Mouse (Mus musculus): Measurements from ENCODE around the gene Kcng3. TPM values are rescaled to one million over a fixed set of nuclear protein-coding genes. Genes with fewer than 3 reads are reported as not detected.

Kcng3 gene
- polyA plus RNA-seq, 1 experiment from 2014 or later: not detected

GRCm38 (mm10) chr17:83565506-83565905, 66.2 kb downstream of the Kcng3 start:
- WGBS: 61% methylated on average over 4 of the region's 4 CpGs
- H3K27ac ChIP-seq: 0 out of 2 replicates have a peak overlapping the region, but pooled peaks have one; percentile 9

GRCm38 (mm10) chr17:83564119-83564820, 67.4 kb downstream of the Kcng3 start:
- Histone ChIP-seq H3K4me2 (replicated peaks) (no peak overlapping the region), H3K9me3 (no peaks in the 10 kb centered on the region), H3K27ac (no peak overlapping the region), H3K27me3 (no peaks in the 10 kb centered on the region), H3K36me3 (no peaks in the 10 kb centered on the region), H3K4me1 (replicated peaks) (0 out of 2 replicates have a peak, but pooled peaks cover 3% of the 10 kb centered on the region), H3K4me3 (replicated peaks) (no peak overlapping the region), H3K9ac (replicated peaks) (no peak overlapping the region)
- 69% methylated on average over 12 of the region's 12 CpGs for WGBS
- 0 out of 2 replicates have a peak, but pooled peaks have one; percentile 7 for ATAC-seq

More at GRCm38 (mm10) chr17:83565506-83565905, 66.2 kb downstream of the Kcng3 start:
- H3K36me3 ChIP-seq: no peaks in the 10 kb centered on the region
- H3K27me3 ChIP-seq: no peaks in the 10 kb centered on the region
- H3K9ac ChIP-seq (replicated peaks): no peak overlapping the region
- no peak overlapping the region for H3K4me2 ChIP-seq (replicated peaks)
- H3K4me1 ChIP-seq (replicated peaks): 0 out of 2 replicates have a peak, but pooled peaks cover 3% of the 10 kb centered on the region
- no peaks in the 10 kb centered on the region for H3K9me3 ChIP-seq
- peak; percentile 79 for ATAC-seq
- H3K4me3 ChIP-seq (replicated peaks): no peak overlapping the region

- H3K27ac ChIP-seq: no peak overlapping the region
- no peaks in the 10 kb centered on the region for H3K9me3 ChIP-seq
- H3K36me3 ChIP-seq: no peaks in the 10 kb centered on the region
- H3K27me3 ChIP-seq: no peaks in the 10 kb centered on the region
- no peak overlapping the region for H3K4me3 ChIP-seq (replicated peaks)
- peak; percentile 31; the same call in 1 of the 2 replicates for ATAC-seq
- H3K4me2 ChIP-seq (replicated peaks): no peak overlapping the region
- WGBS: 55% methylated on average over 10 of the region's 10 CpGs
- H3K4me1 ChIP-seq (replicated peaks): 0 out of 2 replicates have a peak, but pooled peaks cover 3% of the 10 kb centered on the region
- no peak overlapping the region for H3K9ac ChIP-seq (replicated peaks)
Observed at GRCm38 (mm10) chr17:83563703-83564111, 68.0 kb downstream of the Kcng3 start.

DNA sequence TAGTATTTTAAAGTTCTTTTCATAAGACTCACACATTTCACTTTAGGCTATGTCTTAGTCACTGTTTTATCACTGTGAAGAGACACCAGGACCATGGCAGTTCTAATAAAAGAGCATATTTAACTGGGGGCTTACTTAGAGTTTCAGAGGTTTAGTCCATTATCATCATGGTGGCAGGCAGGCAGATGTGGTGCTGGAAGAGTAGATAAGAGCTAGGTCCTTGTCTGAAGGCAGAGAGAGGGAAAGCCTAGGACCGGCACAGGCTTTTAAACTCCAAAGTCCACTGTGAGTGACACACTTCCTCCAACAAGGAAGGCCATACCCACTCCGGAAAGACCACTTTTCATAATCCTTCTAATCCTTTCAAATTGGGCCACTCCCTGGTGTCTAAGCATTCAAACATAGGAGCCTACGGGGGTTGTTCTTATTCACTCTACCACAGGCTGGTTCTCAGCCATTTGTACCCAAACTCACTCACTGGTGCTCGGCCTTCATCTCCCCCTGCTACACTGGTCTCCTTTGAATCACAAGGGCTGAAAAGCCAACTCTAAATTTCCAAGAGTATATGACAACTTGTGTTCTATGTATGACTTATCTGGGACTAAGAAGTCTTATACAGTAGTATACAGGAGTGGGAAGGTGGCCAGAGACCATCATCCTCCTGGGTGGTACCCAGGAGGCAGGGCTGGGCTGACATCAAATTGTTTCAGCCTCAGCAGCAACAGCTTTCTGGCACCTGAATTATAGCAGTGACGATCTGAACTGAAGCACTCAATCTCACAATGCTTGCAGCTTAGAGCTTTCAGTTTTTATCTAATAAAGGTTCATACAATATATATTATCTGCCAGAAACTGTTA, 69.3 kb downstream of the Kcng3 start:
- H3K4me2 ChIP-seq (replicated peaks): no peak overlapping the region
- H3K4me3 ChIP-seq (replicated peaks): no peak overlapping the region
- H3K9me3 ChIP-seq: no peaks in the 10 kb centered on the region
- H3K36me3 ChIP-seq: no peaks in the 10 kb centered on the region
- no peak overlapping the region for H3K9ac ChIP-seq (replicated peaks)
- no peak overlapping the region for H3K27ac ChIP-seq
- ATAC-seq: no peak
- WGBS: 87% methylated on average over 5 of the region's 5 CpGs
- no peaks in the 10 kb centered on the region for H3K27me3 ChIP-seq
- H3K4me1 ChIP-seq (replicated peaks): 0 out of 2 replicates have a peak, but pooled peaks cover 3% of the 10 kb centered on the region

DNA sequence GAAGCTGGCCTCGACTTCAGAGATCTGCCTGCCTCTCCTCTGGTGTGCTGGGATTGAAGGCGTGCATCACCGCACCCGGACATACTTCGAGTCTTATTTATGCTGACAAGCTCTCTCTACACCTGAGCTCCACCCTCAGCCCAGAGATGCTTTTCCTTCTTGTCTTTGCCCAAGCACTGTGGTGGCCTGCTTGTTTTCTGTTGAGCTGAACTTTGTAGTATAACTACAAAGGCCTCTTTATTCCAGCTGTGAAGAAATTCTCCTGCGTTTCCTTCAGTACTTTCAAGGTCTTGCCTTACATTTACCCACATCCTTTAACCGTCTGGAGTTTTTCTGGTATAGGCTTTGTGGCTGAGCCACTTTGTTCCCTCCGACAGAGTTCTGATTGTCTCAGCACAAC, 72.6 kb downstream of the Kcng3 start:
- Histone ChIP-seq H3K27ac (no peak overlapping the region), H3K36me3 (no peaks in the 10 kb centered on the region), H3K9me3 (no peaks in the 10 kb centered on the region), H3K9ac (replicated peaks) (no peak overlapping the region), H3K27me3 (no peaks in the 10 kb centered on the region), H3K4me1 (replicated peaks) (no peaks in the 10 kb centered on the region), H3K4me3 (replicated peaks) (no peak overlapping the region), H3K4me2 (replicated peaks) (no peak overlapping the region)
- WGBS: 46% methylated on average over 8 of the region's 8 CpGs
- ATAC-seq: no peak

GRCm38 (mm10) chr17:83555836-83556235, 75.9 kb downstream of the Kcng3 start:
- Histone ChIP-seq H3K9me3 (no peaks in the 10 kb centered on the region), H3K4me2 (replicated peaks) (no peak overlapping the region), H3K9ac (replicated peaks) (no peak overlapping the region), H3K27ac (no peak overlapping the region), H3K36me3 (no peaks in the 10 kb centered on the region), H3K27me3 (no peaks in the 10 kb centered on the region), H3K4me3 (replicated peaks) (no peak overlapping the region), H3K4me1 (replicated peaks) (no peaks in the 10 kb centered on the region)
- no peak for ATAC-seq
- 97% methylated on average over 11 of the region's 11 CpGs for WGBS

GRCm38 (mm10) chr17:83554997-83555396, 76.7 kb downstream of the Kcng3 start:
- Histone ChIP-seq H3K36me3 (no peaks in the 10 kb centered on the region), H3K9ac (replicated peaks) (no peak overlapping the region), H3K4me2 (replicated peaks) (no peak overlapping the region), H3K4me1 (replicated peaks) (no peaks in the 10 kb centered on the region), H3K27me3 (no peaks in the 10 kb centered on the region), H3K9me3 (no peaks in the 10 kb centered on the region), H3K27ac (no peak overlapping the region), H3K4me3 (replicated peaks) (no peak overlapping the region)
- no peak for ATAC-seq
- WGBS: 88% methylated on average over 7 of the region's 7 CpGs

GRCm38 (mm10) chr17:83548501-83549233, 83.0 kb downstream of the Kcng3 start:
- Histone ChIP-seq H3K36me3 (no peaks in the 10 kb centered on the region), H3K9me3 (no peaks in the 10 kb centered on the region), H3K4me3 (replicated peaks) (no peak overlapping the region), H3K27ac (0 out of 2 replicates have a peak overlapping the region, but pooled peaks have one; percentile 25), H3K4me2 (replicated peaks) (0 out of 2 replicates have a peak overlapping the region, but pooled peaks have one; percentile 1), H3K27me3 (peaks cover 18% of the 10 kb centered on the region), H3K4me1 (replicated peaks) (peaks cover 41% of the 10 kb centered on the region), H3K9ac (replicated peaks) (no peak overlapping the region)
- ATAC-seq: 0 out of 2 replicates have a peak, but pooled peaks have one; percentile 43
- 13% methylated on average over 12 of the region's 12 CpGs for WGBS

DNA sequence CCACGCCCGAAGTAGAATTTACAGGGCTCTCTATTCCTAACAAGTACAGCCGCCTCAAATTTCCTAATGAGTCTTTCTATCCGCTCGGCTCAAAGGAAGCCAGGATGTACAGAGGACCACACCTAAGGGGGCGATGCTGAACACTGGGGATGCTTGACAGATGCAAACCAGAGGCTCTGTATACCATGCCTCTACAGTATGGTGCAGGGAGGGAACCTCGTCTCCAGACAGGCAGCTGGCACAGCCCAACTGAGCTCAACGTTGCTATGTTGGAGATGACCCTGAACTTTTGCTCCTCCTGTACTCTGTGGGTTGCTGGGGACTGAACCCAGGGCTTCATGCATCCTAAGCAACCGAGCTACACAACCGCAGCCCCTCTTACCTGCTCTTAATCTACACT, 84.5 kb downstream of the Kcng3 start:
- Histone ChIP-seq H3K27ac (no peak overlapping the region), H3K4me3 (replicated peaks) (no peak overlapping the region), H3K36me3 (no peaks in the 10 kb centered on the region), H3K9ac (replicated peaks) (no peak overlapping the region), H3K4me2 (replicated peaks) (no peak overlapping the region), H3K9me3 (no peaks in the 10 kb centered on the region), H3K4me1 (replicated peaks) (peaks cover 41% of the 10 kb centered on the region), H3K27me3 (peaks cover 18% of the 10 kb centered on the region)
- WGBS: 43% methylated on average over 10 of the region's 10 CpGs
- ATAC-seq: no peak

DNA sequence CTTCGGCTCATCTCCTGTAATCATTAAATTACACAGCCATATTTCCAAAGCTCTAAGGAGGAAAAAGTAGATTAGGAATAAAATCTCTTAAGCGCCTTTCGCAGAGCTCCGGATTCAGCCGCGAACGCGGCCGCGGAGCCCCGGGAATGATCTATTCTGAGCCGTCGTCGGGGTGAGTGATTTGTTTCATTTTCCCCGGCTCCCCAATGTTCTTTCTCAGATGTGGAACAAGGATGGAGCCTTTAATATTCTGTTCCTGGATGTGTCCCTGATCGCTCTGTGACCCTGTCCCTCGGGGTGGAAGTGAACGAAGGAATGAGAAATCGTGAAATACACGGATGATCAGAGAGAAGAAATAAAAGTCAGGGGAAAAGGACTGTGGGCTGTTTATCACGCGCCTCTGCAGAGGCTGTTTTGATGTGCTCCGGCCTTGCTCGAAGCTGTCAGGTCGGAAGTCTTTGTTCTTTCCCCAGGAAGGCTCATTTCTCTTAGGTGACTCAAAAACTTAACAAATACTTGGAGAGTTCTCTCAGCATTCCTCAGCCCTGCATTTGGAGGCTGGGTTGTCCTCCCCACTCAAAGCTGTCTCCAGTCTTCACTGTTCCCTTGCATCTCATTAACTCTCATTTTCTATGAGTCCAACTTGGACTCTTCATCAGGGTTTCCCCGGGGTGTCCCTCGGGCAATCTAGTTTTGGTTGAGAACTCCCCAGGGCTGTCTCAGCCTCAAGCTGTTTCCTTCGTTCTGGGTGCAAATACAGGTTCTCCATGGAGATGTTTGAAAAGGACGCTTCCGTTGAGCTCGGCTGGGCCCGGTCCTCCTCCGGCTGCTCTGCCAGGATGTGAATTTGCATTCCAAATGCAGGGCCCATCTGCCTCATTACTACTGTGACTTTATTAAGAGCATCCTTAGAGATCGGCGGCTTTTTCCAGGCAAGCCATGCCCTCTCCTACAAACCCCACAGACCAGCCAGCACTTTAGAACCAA, 85.6 kb downstream of the Kcng3 start:
- no peaks in the 10 kb centered on the region for H3K9me3 ChIP-seq
- peaks cover 49% of the 10 kb centered on the region for H3K4me1 ChIP-seq (replicated peaks)
- H3K36me3 ChIP-seq: no peaks in the 10 kb centered on the region
- H3K27ac ChIP-seq: peak overlapping the region; percentile 54
- peak overlapping the region; percentile 51 for H3K4me2 ChIP-seq (replicated peaks)
- H3K9ac ChIP-seq (replicated peaks): no peak overlapping the region; the same call in 1 of the 2 replicates
- H3K4me3 ChIP-seq (replicated peaks): peak overlapping the region; percentile 29
- H3K27me3 ChIP-seq: peaks cover 18% of the 10 kb centered on the region
- 5% methylated on average over 35 of the region's 35 CpGs for WGBS
- ATAC-seq: peak; percentile 61

Measured in midbrain, embryonic 13.5 days (tissue).